Mouse (Mus musculus) erythroblast, embryonic 14.5 days (primary cell): ENCODE measurements around the gene Arhgap33.
"Not testable (repeated sequence)": the region's sequence is repeated elsewhere in the genome, so short reads cannot be mapped to it uniquely, and the experiment has no call there.

Experiments used
- GATA1 ChIP-seq: IDR thresholded peaks from 2 replicates; pipeline ENCODE4 v1.6.1; 2012; ENCODE audit warnings: low read length, inconsistent platforms, mixed read lengths
- TAL1 ChIP-seq: IDR thresholded peaks from 3 replicates; pipeline ENCODE4 v1.6.1; 2012; ENCODE audit warnings: low read length, inconsistent platforms, mixed read lengths

GRCm38 (mm10) chr7:30476136-30476535 is 58.7 kb downstream of the Arhgap33 start:
- not testable (repeated sequence) for TF ChIP-seq GATA1, TAL1
